Mouse (Mus musculus): ENCODE measurements at regions not wholly inside any gene's neighbourhood (a gene's known extent, or its start where the extent isn't known, plus 50 kb on each side); places are given as distances from the start of the nearest gene placed in this dataset.
A peak's percentile ranks its signal among the peaks of the same experiment; 100 is the strongest.

DNA sequence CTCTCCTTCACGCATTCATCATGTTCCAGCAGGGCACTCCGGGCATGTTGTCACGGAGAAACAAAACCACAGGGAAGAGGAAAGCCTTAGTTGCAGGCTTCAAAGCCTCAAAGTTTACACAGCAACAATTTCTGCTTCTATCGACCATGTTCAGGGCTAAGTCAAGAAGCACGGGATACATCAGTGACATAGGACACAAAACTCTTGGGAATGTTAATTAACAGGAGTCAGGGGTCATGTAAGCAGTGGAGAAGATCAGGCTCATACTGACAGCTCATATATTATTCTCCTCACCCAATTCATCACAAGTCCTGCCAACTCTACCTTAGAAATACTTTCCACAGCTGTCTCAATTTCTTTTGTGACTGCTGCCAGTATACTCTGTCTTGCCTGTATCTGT, 133.0 kb upstream of the Btbd3 start:
- H3K27ac ChIP-seq (replicated peaks): no peak overlapping the region
- ATAC-seq (ENCODE audit: low FRiP score, low read depth): no peak
- H3K36me3 ChIP-seq: no peaks in the 10 kb centered on the region
- no peaks in the 10 kb centered on the region for H3K4me1 ChIP-seq
- no peaks in the 10 kb centered on the region; the same call in 1 of the 2 replicates for H3K9me3 ChIP-seq
- H3K4me3 ChIP-seq: no peak overlapping the region
- H3K4me2 ChIP-seq (replicated peaks): no peak overlapping the region
- WGBS: 69% methylated on average over 5 of the region's 5 CpGs
- no peak overlapping the region for H3K9ac ChIP-seq (replicated peaks)
- no peaks in the 10 kb centered on the region for H3K27me3 ChIP-seq

DNA sequence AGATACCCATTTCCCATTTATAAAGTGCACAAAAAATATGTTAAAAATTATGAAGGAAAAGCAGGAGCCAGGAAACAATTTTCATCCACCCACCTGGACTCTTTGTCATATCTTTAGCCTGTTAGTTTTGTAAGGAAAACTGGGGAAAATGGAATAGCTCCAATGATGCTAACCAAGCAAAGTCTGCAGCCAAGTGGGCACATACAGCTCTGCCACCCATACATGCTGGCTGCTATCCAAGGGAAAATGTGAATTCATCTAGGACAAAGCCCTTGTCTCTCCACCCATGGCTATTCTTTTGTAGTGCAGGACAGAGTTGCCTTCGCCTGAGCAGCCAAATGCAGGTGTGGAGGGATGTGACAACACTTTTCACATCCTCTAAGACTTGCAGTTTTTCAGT, 135.5 kb upstream of the Btbd3 start:
- ATAC-seq (ENCODE audit: low FRiP score, low read depth): no peak
- WGBS: 79% methylated on average over 1 of the region's 1 CpGs
- H3K36me3 ChIP-seq: no peaks in the 10 kb centered on the region
- no peaks in the 10 kb centered on the region; the same call in 1 of the 2 replicates for H3K9me3 ChIP-seq
- H3K4me2 ChIP-seq (replicated peaks): no peak overlapping the region
- no peaks in the 10 kb centered on the region for H3K27me3 ChIP-seq
- no peaks in the 10 kb centered on the region for H3K4me1 ChIP-seq
- H3K27ac ChIP-seq (replicated peaks): no peak overlapping the region
- H3K9ac ChIP-seq (replicated peaks): no peak overlapping the region
- H3K4me3 ChIP-seq: no peak overlapping the region

DNA sequence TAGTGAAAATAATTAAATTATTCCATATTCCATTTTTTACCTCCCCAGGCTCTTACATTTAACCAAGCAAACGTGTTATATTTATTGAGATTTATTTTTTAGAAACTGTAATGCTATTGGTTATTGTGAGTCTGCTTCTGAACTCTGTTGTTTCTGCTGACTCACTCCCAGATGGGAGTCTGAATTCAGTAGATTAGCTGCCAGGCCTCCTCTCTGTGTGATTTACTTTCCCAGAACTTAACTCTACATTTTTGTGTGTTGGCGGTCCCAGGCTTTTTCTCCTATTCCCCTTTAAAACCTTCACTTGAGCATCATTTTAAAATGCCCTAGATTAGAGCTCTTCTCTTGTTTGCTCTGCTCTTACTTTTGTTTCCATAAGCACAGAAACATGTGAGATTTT, 136.2 kb upstream of the Btbd3 start:
- WGBS: 83% methylated on average over 2 of the region's 2 CpGs
- no peak for ATAC-seq (ENCODE audit: low FRiP score, low read depth)

DNA sequence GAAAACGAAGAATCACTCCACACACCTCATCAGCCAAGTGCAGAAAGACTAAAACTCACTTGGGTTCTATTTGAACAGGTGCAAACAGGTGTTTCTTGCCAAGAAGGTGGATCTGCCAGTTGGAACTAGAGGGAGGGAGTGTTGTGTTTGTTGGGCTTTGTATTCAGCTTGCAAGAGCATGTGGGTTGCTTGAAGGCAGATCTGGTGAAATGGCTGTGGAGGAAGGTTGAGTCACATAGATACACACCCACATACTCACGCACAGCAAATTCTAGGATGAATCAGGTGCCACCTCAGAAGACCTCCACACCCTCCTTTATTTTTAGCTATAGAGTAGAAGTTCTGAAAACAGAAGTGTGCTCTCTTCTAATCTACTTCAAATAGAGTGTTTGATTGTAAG, 156.6 kb upstream of the Btbd3 start:
- Histone ChIP-seq H3K4me3 (no peak overlapping the region), H3K27me3 (no peaks in the 10 kb centered on the region), H3K4me2 (replicated peaks) (no peak overlapping the region), H3K36me3 (no peaks in the 10 kb centered on the region), H3K27ac (replicated peaks) (no peak overlapping the region), H3K4me1 (no peaks in the 10 kb centered on the region), H3K9me3 (no peaks in the 10 kb centered on the region), H3K9ac (replicated peaks) (no peak overlapping the region)
- no peak for ATAC-seq (ENCODE audit: low FRiP score, low read depth)
- WGBS: 93% methylated on average over 2 of the region's 2 CpGs

More for the DNA sequence above, 136.2 kb upstream of the Btbd3 start:
- no peak overlapping the region for H3K9ac ChIP-seq (replicated peaks)
- H3K4me1 ChIP-seq: no peaks in the 10 kb centered on the region
- H3K9me3 ChIP-seq: no peaks in the 10 kb centered on the region; the same call in 1 of the 2 replicates
- no peaks in the 10 kb centered on the region for H3K36me3 ChIP-seq
- H3K4me2 ChIP-seq (replicated peaks): no peak overlapping the region
- H3K27me3 ChIP-seq: no peaks in the 10 kb centered on the region
- H3K4me3 ChIP-seq: no peak overlapping the region
- no peak overlapping the region for H3K27ac ChIP-seq (replicated peaks)

DNA sequence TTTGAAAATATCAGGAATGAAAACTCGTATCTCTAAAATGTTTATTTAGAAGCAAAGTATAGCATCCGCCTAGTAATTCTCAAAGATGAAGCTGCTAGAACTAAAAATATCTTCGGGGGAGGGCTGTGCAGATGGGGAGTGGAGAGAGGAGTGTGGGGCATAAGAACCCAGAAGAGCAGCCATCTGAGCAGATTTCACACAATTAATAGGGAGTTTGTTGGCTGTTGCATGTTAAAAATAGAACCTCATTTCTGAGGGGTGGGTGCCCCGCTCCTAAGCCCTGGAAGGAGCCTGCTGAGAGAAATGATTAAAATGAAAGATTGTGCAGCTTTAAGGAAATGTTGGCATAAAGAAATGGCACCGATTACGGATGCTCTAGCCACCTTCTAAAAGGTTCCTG, 171.0 kb upstream of the Btbd3 start:
- H3K36me3 ChIP-seq: no peaks in the 10 kb centered on the region
- ATAC-seq (ENCODE audit: low FRiP score, low read depth): no peak
- H3K9ac ChIP-seq (replicated peaks): no peak overlapping the region
- H3K4me1 ChIP-seq: no peaks in the 10 kb centered on the region
- no peaks in the 10 kb centered on the region for H3K27me3 ChIP-seq
- no peak overlapping the region for H3K27ac ChIP-seq (replicated peaks)
- H3K9me3 ChIP-seq: no peaks in the 10 kb centered on the region
- H3K4me3 ChIP-seq: no peak overlapping the region
- H3K4me2 ChIP-seq (replicated peaks): no peak overlapping the region
- 84% methylated on average over 6 of the region's 6 CpGs for WGBS

DNA sequence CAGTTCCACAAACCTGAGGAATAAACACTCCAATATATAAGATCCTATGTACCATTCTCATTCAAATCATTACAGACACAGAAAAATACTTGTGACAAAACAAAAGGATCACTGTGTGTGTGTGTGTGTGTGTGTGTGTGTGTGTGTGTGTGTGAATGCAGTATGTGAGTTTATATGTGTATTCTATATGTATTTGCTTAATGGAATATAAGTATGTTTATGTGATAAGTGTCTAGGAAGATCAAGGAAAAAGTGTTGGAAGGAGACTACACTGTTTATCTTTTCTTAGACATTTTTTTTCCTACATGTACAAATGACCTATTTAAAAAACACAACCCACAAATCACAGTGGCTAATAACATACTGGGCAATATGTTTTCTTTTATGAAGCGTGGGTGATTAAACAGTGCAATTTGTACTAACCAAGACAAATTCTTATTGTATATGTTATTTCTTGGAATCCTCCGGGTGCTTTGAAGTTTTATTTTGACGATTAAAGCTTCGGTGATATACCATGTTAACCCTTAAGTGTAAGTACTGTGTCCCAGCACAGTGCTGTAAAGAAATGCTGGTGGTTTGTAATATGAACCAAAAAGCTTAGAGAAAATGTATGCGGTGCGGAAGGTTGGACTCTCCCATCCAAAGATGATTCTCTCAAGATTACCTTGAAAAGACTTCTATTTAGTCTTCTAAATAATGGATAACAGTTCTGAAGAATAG, 171.6 kb upstream of the Btbd3 start:
- Histone ChIP-seq H3K9me3 (no peaks in the 10 kb centered on the region), H3K36me3 (no peaks in the 10 kb centered on the region), H3K9ac (replicated peaks) (no peak overlapping the region), H3K4me3 (no peak overlapping the region), H3K4me1 (no peaks in the 10 kb centered on the region), H3K27me3 (no peaks in the 10 kb centered on the region), H3K27ac (replicated peaks) (no peak overlapping the region), H3K4me2 (replicated peaks) (no peak overlapping the region)
- ATAC-seq (ENCODE audit: low FRiP score, low read depth): no peak
- WGBS: 88% methylated on average over 6 of the region's 6 CpGs

DNA sequence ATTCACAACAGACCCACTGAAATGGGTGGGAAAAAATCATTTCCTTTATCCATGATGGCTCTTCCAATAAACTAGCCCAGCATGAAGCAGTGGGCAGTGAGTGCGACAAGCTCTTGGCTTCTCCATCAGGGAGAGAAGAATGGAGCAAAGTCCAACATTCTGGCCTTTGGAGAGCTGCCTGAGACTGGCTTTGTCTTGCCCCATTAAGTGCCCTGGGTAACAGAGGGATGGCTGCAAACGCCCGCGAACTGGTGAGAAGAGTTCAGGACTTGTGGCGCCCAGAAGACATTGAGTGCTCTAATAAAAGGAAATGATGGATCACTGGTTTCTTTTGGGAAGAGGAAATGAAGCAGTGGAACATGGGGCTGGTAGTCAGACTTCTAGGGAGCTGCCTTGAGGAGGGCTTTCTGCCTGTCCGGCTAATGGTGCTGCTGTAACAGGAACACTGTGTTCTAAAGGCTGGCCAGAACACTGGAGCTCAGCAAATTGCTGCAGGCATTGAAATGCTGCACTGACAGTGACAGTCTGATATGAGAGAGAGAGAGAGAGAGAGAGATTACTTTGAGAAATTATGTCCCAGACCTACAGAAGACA, 182.2 kb upstream of the Btbd3 start:
- Histone ChIP-seq H3K4me3 (no peak overlapping the region), H3K27me3 (no peaks in the 10 kb centered on the region), H3K4me2 (replicated peaks) (no peak overlapping the region), H3K4me1 (0 out of 2 replicates have a peak, but pooled peaks cover 8% of the 10 kb centered on the region), H3K36me3 (no peaks in the 10 kb centered on the region), H3K9me3 (no peaks in the 10 kb centered on the region), H3K27ac (replicated peaks) (no peak overlapping the region), H3K9ac (replicated peaks) (no peak overlapping the region)
- 83% methylated on average over 6 of the region's 6 CpGs for WGBS
- ATAC-seq (ENCODE audit: low FRiP score, low read depth): no peak

DNA sequence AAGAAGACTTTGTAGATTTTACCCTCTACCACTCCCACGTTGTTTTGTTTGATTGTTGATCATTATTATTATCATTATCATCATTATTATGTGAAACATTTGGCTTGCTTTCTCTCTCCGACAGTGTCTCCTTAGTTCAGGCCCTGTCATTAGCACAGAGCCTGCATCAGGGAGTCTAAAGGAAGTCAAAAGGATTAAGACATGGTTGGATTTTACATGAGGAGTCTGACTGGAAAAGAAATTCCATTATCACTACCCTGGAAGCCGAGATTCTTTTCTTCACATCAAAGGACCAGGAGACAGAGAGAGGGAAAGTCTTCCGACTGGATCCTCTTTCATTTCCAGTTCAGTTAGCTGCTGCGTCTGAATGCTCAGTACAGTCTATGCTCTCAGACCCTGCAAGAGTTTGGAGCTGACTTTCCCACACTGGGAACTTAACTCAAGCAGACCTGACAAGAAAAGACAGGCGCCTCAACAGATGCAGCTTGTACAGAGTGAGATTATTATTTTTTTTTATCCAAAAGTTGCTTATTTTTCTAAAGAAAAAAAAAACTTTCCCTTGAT, 184.1 kb upstream of the Btbd3 start:
- ATAC-seq (ENCODE audit: low FRiP score, low read depth): 0 out of 2 replicates have a peak, but pooled peaks have one; percentile 38
- WGBS: 15% methylated on average over 6 of the region's 6 CpGs
- Histone ChIP-seq H3K27ac (replicated peaks) (no peak overlapping the region), H3K9me3 (no peaks in the 10 kb centered on the region), H3K9ac (replicated peaks) (no peak overlapping the region), H3K4me2 (replicated peaks) (no peak overlapping the region), H3K4me1 (0 out of 2 replicates have a peak, but pooled peaks cover 8% of the 10 kb centered on the region), H3K36me3 (no peaks in the 10 kb centered on the region), H3K27me3 (no peaks in the 10 kb centered on the region), H3K4me3 (no peak overlapping the region)

DNA sequence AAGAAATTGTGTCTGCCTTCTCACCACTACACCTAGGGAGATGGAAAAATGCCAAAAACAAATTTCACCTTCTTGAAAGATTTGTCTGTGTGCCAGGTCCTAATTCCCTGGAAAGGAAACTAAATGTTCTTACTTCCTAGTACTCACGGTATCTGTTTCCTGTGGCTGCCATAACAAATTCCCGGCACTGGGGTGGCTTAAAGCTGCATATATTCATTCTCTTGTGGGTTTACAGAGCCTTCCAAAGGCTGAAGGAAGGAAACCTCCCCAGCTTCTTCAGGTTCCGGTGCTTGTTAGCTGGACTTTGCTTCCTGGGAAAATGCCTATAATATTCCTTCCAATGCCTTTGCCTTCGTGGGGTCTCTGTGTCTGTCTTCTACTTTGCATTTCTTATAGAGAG, 203.3 kb upstream of the Btbd3 start:
- 87% methylated on average over 4 of the region's 4 CpGs for WGBS
- no peak overlapping the region for H3K4me2 ChIP-seq (replicated peaks)
- H3K9ac ChIP-seq (replicated peaks): no peak overlapping the region
- no peak overlapping the region for H3K4me3 ChIP-seq
- H3K36me3 ChIP-seq: no peaks in the 10 kb centered on the region
- no peak overlapping the region for H3K27ac ChIP-seq (replicated peaks)
- no peaks in the 10 kb centered on the region for H3K27me3 ChIP-seq
- ATAC-seq (ENCODE audit: low FRiP score, low read depth): no peak
- H3K4me1 ChIP-seq: no peaks in the 10 kb centered on the region
- H3K9me3 ChIP-seq: no peaks in the 10 kb centered on the region

DNA sequence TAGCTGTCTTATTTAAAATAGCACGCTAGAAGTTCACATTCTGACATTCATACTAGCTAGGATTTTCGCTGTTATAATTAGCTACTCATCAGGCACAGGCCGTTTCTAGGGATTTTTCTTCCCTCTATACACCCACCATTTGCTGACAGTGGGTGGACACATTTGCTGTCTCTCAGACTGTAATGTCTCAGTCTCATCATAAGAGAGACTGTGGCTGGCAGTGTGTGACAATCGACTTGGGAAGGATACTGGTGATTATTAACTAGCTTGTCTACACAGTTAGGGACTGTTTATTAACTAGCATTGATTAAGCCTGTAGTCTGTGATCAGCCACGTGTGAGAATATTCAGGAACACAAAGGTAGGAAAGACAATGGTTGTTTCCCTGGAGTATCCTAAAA, 208.0 kb upstream of the Btbd3 start:
- H3K27me3 ChIP-seq: no peaks in the 10 kb centered on the region
- H3K4me1 ChIP-seq: peaks cover 11% of the 10 kb centered on the region; the same call in 1 of the 2 replicates
- H3K36me3 ChIP-seq: no peaks in the 10 kb centered on the region
- H3K9ac ChIP-seq (replicated peaks): no peak overlapping the region
- no peak for ATAC-seq (ENCODE audit: low FRiP score, low read depth)
- no peak overlapping the region for H3K4me2 ChIP-seq (replicated peaks)
- no peaks in the 10 kb centered on the region for H3K9me3 ChIP-seq
- H3K27ac ChIP-seq (replicated peaks): no peak overlapping the region
- WGBS: 78% methylated on average over 5 of the region's 5 CpGs
- no peak overlapping the region for H3K4me3 ChIP-seq

DNA sequence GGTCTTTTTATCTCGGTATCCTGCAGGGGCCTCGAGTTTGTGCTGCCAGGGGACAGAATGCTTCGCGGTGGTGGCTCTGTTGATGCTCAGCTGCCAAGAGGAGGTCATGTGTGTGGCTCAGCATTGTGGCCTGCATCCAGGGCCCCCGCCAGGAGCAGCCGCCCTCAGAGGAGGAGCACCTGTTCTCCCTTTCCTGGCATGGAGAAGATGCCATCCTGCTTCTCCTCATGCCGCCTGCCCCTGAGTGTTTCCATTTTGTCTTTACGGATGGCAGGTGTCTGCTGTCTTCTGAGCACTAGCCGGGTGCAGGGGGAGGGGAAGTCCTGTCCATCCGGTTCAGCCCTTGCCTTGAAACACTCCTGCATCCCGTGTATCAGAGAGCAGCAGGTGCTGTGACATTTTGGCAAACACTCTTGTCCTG, 208.6 kb upstream of the Btbd3 start:
- H3K4me3 ChIP-seq: no peak overlapping the region
- H3K36me3 ChIP-seq: no peaks in the 10 kb centered on the region
- no peaks in the 10 kb centered on the region for H3K9me3 ChIP-seq
- H3K9ac ChIP-seq (replicated peaks): no peak overlapping the region
- H3K27me3 ChIP-seq: no peaks in the 10 kb centered on the region
- no peak for ATAC-seq (ENCODE audit: low FRiP score, low read depth)
- peaks cover 11% of the 10 kb centered on the region; the same call in 1 of the 2 replicates for H3K4me1 ChIP-seq
- no peak overlapping the region for H3K4me2 ChIP-seq (replicated peaks)
- WGBS: 58% methylated on average over 11 of the region's 11 CpGs
- no peak overlapping the region for H3K27ac ChIP-seq (replicated peaks)

DNA sequence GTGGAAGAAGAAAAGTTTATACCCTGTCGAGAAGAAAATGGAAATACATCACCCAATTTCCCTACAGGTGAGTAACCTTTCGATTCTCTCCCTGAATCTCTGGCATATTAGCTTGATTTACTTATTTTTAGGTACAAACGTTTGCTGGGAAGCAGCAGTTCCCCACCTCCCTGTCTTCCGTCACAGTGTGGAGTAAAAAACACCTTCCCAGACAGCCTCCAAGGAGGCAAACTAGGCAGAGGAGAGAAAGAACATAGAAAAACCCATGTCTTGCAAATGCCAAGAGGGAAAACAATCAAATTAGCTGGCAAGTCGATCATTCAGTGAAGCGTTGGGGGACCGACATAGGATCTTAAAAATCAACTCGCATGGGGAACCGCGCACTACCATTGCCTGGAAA, 209.0 kb upstream of the Btbd3 start:
- Histone ChIP-seq H3K9me3 (no peaks in the 10 kb centered on the region), H3K4me2 (replicated peaks) (no peak overlapping the region), H3K36me3 (no peaks in the 10 kb centered on the region), H3K9ac (replicated peaks) (no peak overlapping the region), H3K27ac (replicated peaks) (no peak overlapping the region), H3K27me3 (no peaks in the 10 kb centered on the region), H3K4me3 (no peak overlapping the region), H3K4me1 (peaks cover 11% of the 10 kb centered on the region; the same call in 1 of the 2 replicates)
- 76% methylated on average over 10 of the region's 10 CpGs for WGBS
- ATAC-seq (ENCODE audit: low FRiP score, low read depth): no peak
